Mouse (Mus musculus): ENCODE measurements around the gene Slc31a2.

Slc31a2 gene

GRCm38 (mm10) chr4:62297280-62298130 lies 35.1 kb downstream of the Slc31a2 start:
- CTCF ChIA-PET, result no interaction called here
- POLR2A ChIA-PET, result interaction anchor here in 3 of 4 experiments (0.6 to 2.4 kb wide), 15 partner anchors 9 to 237 kb away, joined by 3 to 15 read pairs (median 3); partner anchors contain the start of genes Fkbp15 (in 2 of the 3), Slc31a1 (in 2 of the 3), Cdc26 (in 1 of the 3) and Prpf4 (in 1 of the 3)

DNA sequence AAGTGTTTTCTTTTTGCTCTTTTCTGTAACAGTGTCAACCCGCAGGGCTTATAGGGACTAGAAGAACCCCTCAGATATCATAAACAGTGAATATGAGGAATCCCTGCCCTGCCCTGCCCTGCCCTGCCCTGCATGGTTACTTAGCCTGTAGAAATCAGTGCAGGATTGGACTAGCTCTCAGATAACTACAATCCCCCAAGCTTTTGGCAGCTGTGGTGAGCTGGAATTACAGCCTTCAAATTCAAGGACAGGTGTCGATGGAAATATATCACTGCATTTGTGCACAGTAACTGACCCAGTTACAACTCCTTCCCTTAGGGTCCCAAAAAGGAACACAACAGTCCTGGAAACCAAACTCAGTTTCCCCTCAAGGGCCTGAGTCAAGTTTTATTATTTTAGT lies 37.6 kb downstream of the Slc31a2 start:
- POLR2A ChIA-PET, result interaction anchor here in 1 of 4 experiments (1.9 to 2.8 kb wide), 2 partner anchors 11 to 60 kb away, joined by 4 to 8 read pairs; partner anchors contain the start of genes Fkbp15 and Slc31a1
- CTCF ChIA-PET, result no interaction called here

DNA sequence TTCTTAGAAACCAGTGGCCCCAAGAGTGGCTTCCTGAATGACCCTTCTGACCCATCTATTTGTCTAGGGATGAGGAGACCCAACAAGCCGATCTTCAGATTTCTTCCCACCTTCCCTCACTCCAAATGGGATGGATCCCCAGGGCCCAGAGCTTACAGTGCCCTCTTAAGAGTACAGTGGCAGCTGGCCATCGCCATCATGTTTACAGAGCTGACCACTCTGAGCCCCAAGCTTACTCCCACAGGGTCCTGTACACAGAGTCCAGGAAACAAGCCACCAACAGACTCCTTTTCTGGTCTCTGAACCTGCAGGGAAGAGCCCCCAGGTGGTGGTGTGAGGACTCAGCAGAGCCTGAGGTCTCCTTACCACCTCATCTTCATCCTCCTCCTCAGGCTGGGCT lies 40.4 kb downstream of the Slc31a2 start:
- CTCF ChIA-PET, result interaction anchor here in 2 of 4 experiments (0.6 to 0.9 kb wide), 2 partner anchors 39 to 118 kb away, joined by 3 read pairs; no protein-coding TSS in a partner anchor
- POLR2A ChIA-PET, result interaction anchor here in 2 of 4 experiments (1.0 to 8.3 kb wide), 7 partner anchors 12 to 58 kb away, joined by 3 to 103 read pairs (median 8); partner anchors contain the start of genes Fkbp15 (in 1 of the 2) and Slc31a1 (in 1 of the 2)

DNA sequence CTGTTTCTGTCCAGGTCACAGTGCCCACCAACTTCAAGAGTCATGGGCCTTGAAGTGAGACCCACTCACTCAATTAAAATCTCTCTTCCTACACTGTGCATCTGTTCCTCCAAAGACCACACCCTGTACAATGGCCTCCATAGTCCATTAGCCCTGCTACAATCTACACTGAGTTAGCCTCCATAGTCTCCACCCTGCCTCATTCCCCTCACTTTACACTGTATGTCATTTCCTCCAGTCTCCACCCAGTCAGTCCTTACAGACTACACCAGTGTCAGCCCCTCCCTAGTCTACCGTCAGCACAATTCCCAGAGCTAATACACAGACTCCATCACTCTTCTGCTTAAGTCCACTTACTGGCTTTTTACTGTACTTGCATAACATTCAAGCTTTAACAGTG lies 40.9 kb downstream of the Slc31a2 start:
- ChIA-PET CTCF (interaction anchor here in 2 of 4 experiments (0.6 kb wide), 2 partner anchors 18 to 119 kb away, joined by 3 read pairs; no protein-coding TSS in a partner anchor), POLR2A (interaction anchor here in 2 of 4 experiments (0.6 to 8.3 kb wide), 11 partner anchors 9 to 219 kb away, joined by 3 to 103 read pairs (median 5); partner anchors contain the start of genes Fkbp15 (in 2 of the 2) and Slc31a1 (in 2 of the 2))

GRCm38 (mm10) chr4:62306301-62306700 lies 43.9 kb downstream of the Slc31a2 start:
- ChIA-PET CTCF (interaction anchor here in 3 of 4 experiments (0.6 to 1.5 kb wide), 7 partner anchors 9 to 214 kb away, joined by 3 to 5 read pairs (median 3); partner anchors contain the start of gene Alad (in 1 of the 3)), POLR2A (interaction anchor here (0.6 to 8.3 kb wide), 41 partner anchors 8 to 444 kb away, joined by 3 to 103 read pairs (median 4); partner anchors contain the start of genes Cdc26 (in 2 of the 4), Fkbp15 (in 2 of the 4), Prpf4 (in 2 of the 4) and Slc31a1 (in 2 of the 4))

DNA sequence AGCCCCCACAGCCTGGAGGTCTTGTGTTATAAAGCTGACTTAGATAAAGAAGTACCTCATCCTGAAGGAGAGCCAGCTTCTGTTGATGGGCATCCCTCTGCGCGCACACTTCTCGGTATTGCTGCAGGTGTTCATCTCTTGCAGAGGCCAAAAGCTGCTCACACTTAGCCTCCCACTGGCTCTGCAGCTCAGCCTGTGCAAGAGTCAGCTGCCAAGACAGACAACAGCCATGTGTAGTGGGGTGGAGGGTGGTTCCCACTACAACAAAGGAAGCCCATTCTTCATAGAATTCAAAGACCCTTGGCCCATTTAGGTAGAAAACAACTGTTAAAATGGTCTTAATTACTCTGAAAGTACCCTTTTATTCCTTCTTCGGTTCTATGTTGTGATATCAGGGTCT lies 44.5 kb downstream of the Slc31a2 start:
- CTCF ChIA-PET, result interaction anchor here in 3 of 4 experiments (0.6 to 1.5 kb wide), 7 partner anchors 9 to 213 kb away, joined by 3 to 5 read pairs (median 3); partner anchors contain the start of gene Alad (in 1 of the 3)

DNA sequence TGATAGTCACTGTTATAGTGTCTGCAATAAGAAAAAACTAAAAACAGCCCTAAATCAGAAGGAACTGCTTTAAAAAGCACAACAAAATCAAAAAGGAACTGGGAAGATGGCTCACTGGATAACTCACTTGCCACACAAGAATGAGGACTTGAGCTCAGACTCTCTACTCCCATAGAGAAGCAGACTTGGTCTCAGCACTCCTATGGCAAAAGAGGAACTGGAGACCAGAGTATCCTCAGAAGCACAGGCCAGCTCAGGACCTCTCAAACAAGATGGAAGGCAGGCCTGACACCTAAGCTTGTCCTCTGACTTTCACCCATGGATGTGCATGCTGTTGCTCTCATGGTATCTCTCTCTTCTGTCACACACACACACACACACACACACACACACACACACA lies 46.0 kb downstream of the Slc31a2 start:
- CTCF ChIA-PET, result interaction anchor here in 1 of 4 experiments (0.6 kb wide), 1 partner anchor 60 kb away, joined by 6 read pairs; no protein-coding TSS in a partner anchor
- POLR2A ChIA-PET, result interaction anchor here (0.6 to 8.3 kb wide), 12 partner anchors 7 to 100 kb away, joined by 3 to 103 read pairs (median 8); partner anchors contain the start of genes Cdc26 (in 1 of the 4), Fkbp15 (in 1 of the 4), Prpf4 (in 1 of the 4) and Slc31a1 (in 1 of the 4)

More for the DNA sequence above, 44.5 kb downstream of the Slc31a2 start:
- POLR2A ChIA-PET, result interaction anchor here (0.5 to 8.3 kb wide), 45 partner anchors 8 to 355 kb away, joined by 3 to 103 read pairs (median 4); partner anchors contain the start of genes Fkbp15 (in 3 of the 4), Slc31a1 (in 3 of the 4), Cdc26 (in 2 of the 4) and Prpf4 (in 2 of the 4)

- ChIA-PET POLR2A (interaction anchor here in 2 of 4 experiments (1.3 to 8.6 kb wide), 14 partner anchors 8 to 189 kb away, joined by 3 to 103 read pairs (median 5); partner anchors contain the start of genes Cdc26 (in 1 of the 2), Fkbp15 (in 1 of the 2), Prpf4 (in 1 of the 2) and Slc31a1 (in 1 of the 2)), CTCF (interaction anchor here in 1 of 4 experiments (0.6 kb wide), 1 partner anchor 67 kb away, joined by 7 read pairs; no protein-coding TSS in a partner anchor)
Observed at GRCm38 (mm10) chr4:62312821-62313220, 50.5 kb downstream of the Slc31a2 start.

- ChIA-PET POLR2A (interaction anchor here in 3 of 4 experiments (0.6 to 8.6 kb wide), 19 partner anchors 8 to 593 kb away, joined by 3 to 103 read pairs (median 5); partner anchors contain the start of genes Slc31a1 (in 3 of the 3), Fkbp15 (in 2 of the 3), Cdc26 (in 1 of the 3) and Prpf4 (in 1 of the 3)), CTCF (interaction anchor here in 1 of 4 experiments (0.8 kb wide), 1 partner anchor 50 kb away, joined by 3 read pairs; no protein-coding TSS in a partner anchor)
Observed at GRCm38 (mm10) chr4:62313641-62314211, 51.4 kb downstream of the Slc31a2 start.

DNA sequence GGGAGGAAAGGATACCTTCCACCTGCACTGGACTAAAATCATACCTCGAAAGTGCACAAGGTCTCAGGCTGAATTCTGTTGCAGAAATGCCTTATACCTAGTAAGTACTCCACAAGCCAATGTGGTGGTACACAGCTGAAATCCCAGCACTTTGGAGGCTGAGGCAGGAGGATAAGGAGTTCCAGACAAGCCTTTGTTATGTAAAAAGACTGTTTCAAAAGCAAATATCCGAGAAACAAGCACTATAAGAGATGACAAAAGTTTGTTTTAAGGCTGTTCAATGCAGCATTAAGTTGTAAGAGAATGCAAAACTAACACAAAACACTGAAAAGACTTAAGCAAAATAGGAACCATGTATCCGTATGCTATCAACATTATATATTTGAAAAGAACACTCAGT lies 52.2 kb downstream of the Slc31a2 start:
- ChIA-PET CTCF (interaction anchor here in 1 of 4 experiments (0.8 kb wide), 1 partner anchor 51 kb away, joined by 3 read pairs; no protein-coding TSS in a partner anchor), POLR2A (interaction anchor here (1.1 to 8.6 kb wide), 15 partner anchors 8 to 187 kb away, joined by 3 to 103 read pairs (median 5); partner anchors contain the start of genes Slc31a1 (in 3 of the 4), Fkbp15 (in 2 of the 4), Cdc26 (in 1 of the 4) and Prpf4 (in 1 of the 4))

- CTCF ChIA-PET, result interaction anchor here in 1 of 4 experiments (1.5 to 2.2 kb wide), 2 partner anchors 10 to 53 kb away, joined by 4 to 5 read pairs; no protein-coding TSS in a partner anchor
Observed at GRCm38 (mm10) chr4:62316456-62316855, 54.1 kb downstream of the Slc31a2 start.

DNA sequence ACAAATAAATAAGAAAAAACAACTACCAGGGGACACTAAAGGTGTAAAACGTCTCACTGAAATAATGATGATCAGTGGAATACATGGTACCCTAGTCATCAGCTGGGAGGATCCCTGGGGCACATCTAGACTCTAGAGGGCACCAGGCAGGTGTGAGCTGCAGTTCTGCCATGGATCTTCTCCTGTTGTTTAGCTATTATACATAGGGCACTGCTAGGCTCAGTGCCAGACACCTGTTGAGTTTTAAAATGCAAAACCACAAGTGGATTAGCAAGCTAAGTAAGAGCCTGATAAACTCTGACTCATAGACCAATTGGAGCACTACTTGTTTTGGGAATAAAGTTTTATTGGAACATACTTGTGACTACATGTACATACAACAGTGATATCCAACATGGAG lies 55.9 kb downstream of the Slc31a2 start:
- POLR2A ChIA-PET, result interaction anchor here in 2 of 4 experiments (1.9 to 8.6 kb wide), 4 partner anchors 14 to 43 kb away, joined by 6 to 103 read pairs (median 30); partner anchors contain the start of genes Fkbp15 (in 2 of the 2) and Slc31a1 (in 2 of the 2)
- CTCF ChIA-PET, result interaction anchor here in 1 of 4 experiments (1.1 kb wide), 2 partner anchors 10 to 89 kb away, joined by 3 read pairs; no protein-coding TSS in a partner anchor

More at GRCm38 (mm10) chr4:62316456-62316855, 54.1 kb downstream of the Slc31a2 start:
- POLR2A ChIA-PET, result interaction anchor here (0.9 to 8.6 kb wide), 13 partner anchors 10 to 94 kb away, joined by 3 to 103 read pairs (median 5); partner anchors contain the start of genes Fkbp15 (in 3 of the 4), Slc31a1 (in 3 of the 4), Cdc26 (in 1 of the 4) and Prpf4 (in 1 of the 4)

GRCm38 (mm10) chr4:62322684-62323083 lies 60.3 kb downstream of the Slc31a2 start:
- ChIA-PET POLR2A (interaction anchor here in 1 of 4 experiments (1.2 kb wide), 1 partner anchor 37 kb away, joined by 3 read pairs; the partner anchor contains the start of gene Fkbp15), CTCF (no interaction called here)

DNA sequence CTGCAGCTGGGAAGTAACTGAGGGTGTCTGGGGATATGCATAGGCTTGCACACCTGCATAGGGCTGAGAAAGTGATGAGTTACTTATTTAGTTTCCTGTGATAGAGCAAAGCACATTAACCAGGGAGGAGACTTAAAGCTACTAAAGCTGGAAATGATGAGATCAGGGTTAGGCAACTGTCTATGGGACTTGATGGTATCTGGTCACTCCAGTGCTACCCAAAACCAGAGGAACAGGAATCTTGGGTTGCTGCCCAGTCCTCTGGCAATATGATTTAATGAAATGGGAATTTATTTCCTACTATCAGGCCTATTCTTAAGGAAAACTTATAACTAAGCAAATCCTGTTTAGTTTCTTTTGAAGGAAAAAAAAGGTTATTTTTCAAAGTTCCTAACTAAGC lies 63.7 kb downstream of the Slc31a2 start:
- ChIA-PET CTCF (no interaction called here), POLR2A (interaction anchor here in 2 of 4 experiments (0.8 to 1.4 kb wide), 2 partner anchors 34 kb away, joined by 4 to 5 read pairs; partner anchors contain the start of genes Fkbp15 (in 2 of the 2) and Slc31a1 (in 2 of the 2))

DNA sequence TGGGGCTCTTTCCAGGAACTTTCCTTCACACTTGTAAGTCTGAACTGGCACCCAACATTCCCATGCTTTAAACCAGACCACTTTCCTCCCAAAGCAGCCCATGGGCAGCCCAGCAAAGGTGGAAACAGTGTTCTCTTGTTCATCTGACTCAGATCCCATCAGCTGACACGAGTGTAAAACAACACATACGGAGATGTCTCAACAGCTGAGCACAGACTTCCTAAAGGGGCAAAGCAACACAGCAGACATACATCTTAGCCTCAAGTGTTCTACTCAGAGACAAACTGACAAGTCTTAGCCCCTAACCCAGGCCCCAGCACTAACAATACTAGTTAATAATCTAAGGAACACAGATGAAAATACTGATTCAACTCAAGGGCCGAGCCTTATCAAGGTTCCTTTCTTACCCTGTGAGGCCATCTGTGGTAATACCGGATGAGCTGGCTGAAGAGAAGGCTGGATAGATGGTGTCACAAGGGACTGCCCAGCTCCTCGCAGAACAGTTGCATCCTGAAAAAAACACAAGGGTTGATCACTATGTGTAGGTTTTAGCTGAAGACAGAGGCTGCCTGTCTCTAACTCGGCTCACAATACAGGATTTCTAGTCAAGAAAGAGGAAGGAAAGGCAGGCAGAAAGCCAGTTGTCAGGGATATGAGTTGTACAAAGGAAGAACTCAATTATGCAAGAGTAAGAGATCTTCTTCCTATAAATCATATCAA lies 66.7 kb downstream of the Slc31a2 start:
- ChIA-PET POLR2A (interaction anchor here in 2 of 4 experiments (0.6 to 1.7 kb wide), 3 partner anchors 9 to 79 kb away, joined by 3 to 4 read pairs (median 4); partner anchors contain the start of genes Cdc26 (in 1 of the 2) and Prpf4 (in 1 of the 2)), CTCF (interaction anchor here in 2 of 4 experiments (0.6 to 0.8 kb wide), 2 partner anchors 11 to 139 kb away, joined by 3 read pairs; no protein-coding TSS in a partner anchor)

DNA sequence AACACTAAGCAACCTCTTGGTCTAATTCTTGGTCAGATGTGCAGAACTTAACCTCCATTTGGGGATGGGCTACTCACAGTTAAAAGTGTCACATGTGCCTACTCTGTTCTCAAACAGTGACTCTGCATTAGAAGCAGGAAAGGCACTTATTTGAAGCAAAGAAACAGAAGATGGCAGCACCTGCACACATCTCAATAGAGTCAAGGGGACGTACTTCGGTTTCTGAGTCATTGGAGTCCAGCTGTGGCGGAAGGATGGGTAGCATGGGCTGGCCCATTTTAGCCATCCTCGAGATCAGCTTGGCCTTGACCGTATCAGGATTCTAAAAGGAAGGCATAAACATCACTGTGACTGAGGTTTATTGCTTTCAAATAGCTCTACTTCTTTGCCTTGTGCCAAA lies 69.6 kb downstream of the Slc31a2 start:
- CTCF ChIA-PET, result interaction anchor here (0.6 to 1.4 kb wide), 6 partner anchors 25 to 186 kb away, joined by 3 to 5 read pairs (median 4); partner anchors contain the start of genes Fkbp15 (in 1 of the 4) and Slc31a1 (in 1 of the 4)

More for the DNA sequence above, 69.6 kb downstream of the Slc31a2 start:
- POLR2A ChIA-PET, result interaction anchor here in 3 of 4 experiments (0.5 to 2.1 kb wide), 8 partner anchors 26 to 193 kb away, joined by 3 to 7 read pairs (median 4); partner anchors contain the start of genes Fkbp15 (in 2 of the 3), Slc31a1 (in 2 of the 3), 4933430I17Rik (in 1 of the 3) and Pole3 (in 1 of the 3)
